Mouse (Mus musculus) brown adipose tissue, adult 24 weeks (tissue): ENCODE results near the gene Ak1. TPM values are rescaled to one million over a fixed set of nuclear protein-coding genes. Genes with fewer than 3 reads are reported as not detected.
A peak's percentile ranks its signal among the peaks of the same experiment; 100 is the strongest.

ENCODE experiments used
- H3K27ac ChIP-seq: fragments of 200-500 bp; replicated peaks from 2 replicates; pipeline ENCODE4 v1.5.1; 2012; ENCODE audit warnings: low read depth, mild to moderate bottlenecking, low read length
- H3K4me1 ChIP-seq: fragments of 200-500 bp; 2 replicates; pipeline ENCODE4 v1.6.1; 2012; ENCODE audit warnings: low read length, mixed read lengths; ENCODE audit not compliant: control insufficient read depth, insufficient read depth, insufficient read length
- H3K4me3 ChIP-seq: fragments of 200-500 bp; 2 replicates; pipeline ENCODE4 v1.5.1; 2012; ENCODE audit warnings: low read depth, mild to moderate bottlenecking, low read length, moderate library complexity; ENCODE audit not compliant: insufficient read depth
- polyA plus RNA-seq: library from polyadenylated mRNA; stranded (reverse); fragments of >200 nt; gene quantifications from 2 replicates; pipeline ENCODE4 v1.2.4, GENCODE M21; 2012; ENCODE audit not compliant: missing spikeins, insufficient read depth, insufficient read length

Gene Ak1
- polyA plus RNA-seq, 1 experiment = 87.5 TPM

- Histone ChIP-seq H3K4me3 (peak within 1 kb of the TSS; percentile 95), H3K27ac (peak within 1 kb of the TSS; percentile 100), H3K4me1 (peaks cover 32% of the 10 kb centered on the region)
These were observed 25.0 kb downstream of the Ak1 start, which contains the start of gene Eng for GRCm38 (mm10) chr2:32646379-32647056. Gene Eng (plus strand): TSS chr2:32646595.

GRCm38 (mm10) chr2:32647366-32647765, 25.8 kb downstream of the Ak1 start:
- peaks cover 28% of the 10 kb centered on the region for H3K4me1 ChIP-seq
- peak overlapping the region; percentile 95 for H3K4me3 ChIP-seq
- peak overlapping the region; percentile 100 for H3K27ac ChIP-seq

- peaks cover 25% of the 10 kb centered on the region for H3K4me1 ChIP-seq
- H3K4me3 ChIP-seq = peak overlapping the region; percentile 45
- peak overlapping the region; percentile 98 for H3K27ac ChIP-seq
These were observed 32.2 kb downstream of the Ak1 start for GRCm38 (mm10) chr2:32653764-32654163.

GRCm38 (mm10) chr2:32654743-32655393, 33.3 kb downstream of the Ak1 start:
- Histone ChIP-seq H3K4me1 (peaks cover 29% of the 10 kb centered on the region), H3K4me3 (peak overlapping the region; percentile 45), H3K27ac (peak overlapping the region; percentile 98)

- peak overlapping the region; percentile 98 for H3K27ac ChIP-seq
- peaks cover 29% of the 10 kb centered on the region for H3K4me1 ChIP-seq
- peak overlapping the region; percentile 45; the same call in 1 of the 2 replicates for H3K4me3 ChIP-seq
These were observed 33.8 kb downstream of the Ak1 start for GRCm38 (mm10) chr2:32655394-32655744.

GRCm38 (mm10) chr2:32655826-32656225, 34.3 kb downstream of the Ak1 start:
- Histone ChIP-seq H3K4me3 (peak overlapping the region; percentile 45; the same call in 1 of the 2 replicates), H3K27ac (peak overlapping the region; percentile 98), H3K4me1 (peaks cover 32% of the 10 kb centered on the region)

GRCm38 (mm10) chr2:32658873-32659272, 37.3 kb downstream of the Ak1 start:
- H3K4me3 ChIP-seq = no peak overlapping the region
- peaks cover 38% of the 10 kb centered on the region for H3K4me1 ChIP-seq
- H3K27ac ChIP-seq = peak overlapping the region; percentile 83

GRCm38 (mm10) chr2:32661509-32662107, 40.0 kb downstream of the Ak1 start:
- peak overlapping the region; percentile 87 for H3K27ac ChIP-seq
- no peak overlapping the region for H3K4me3 ChIP-seq
- H3K4me1 ChIP-seq = peaks cover 32% of the 10 kb centered on the region

GRCm38 (mm10) chr2:32662291-32662690, 40.7 kb downstream of the Ak1 start:
- H3K27ac ChIP-seq = peak overlapping the region; percentile 87
- H3K4me1 ChIP-seq = peaks cover 29% of the 10 kb centered on the region
- H3K4me3 ChIP-seq = no peak overlapping the region

- Histone ChIP-seq H3K4me1 (peaks cover 21% of the 10 kb centered on the region), H3K4me3 (no peak overlapping the region), H3K27ac (peak overlapping the region; percentile 22; the same call in 1 of the 2 replicates)
These were observed 43.8 kb downstream of the Ak1 start for GRCm38 (mm10) chr2:32665345-32665744.

GRCm38 (mm10) chr2:32665853-32666252, 44.3 kb downstream of the Ak1 start:
- H3K27ac ChIP-seq = peak overlapping the region; percentile 36; the same call in 1 of the 2 replicates
- H3K4me1 ChIP-seq = peaks cover 18% of the 10 kb centered on the region
- no peak overlapping the region for H3K4me3 ChIP-seq

GRCm38 (mm10) chr2:32667775-32668174, 46.2 kb downstream of the Ak1 start:
- peak overlapping the region; percentile 56 for H3K27ac ChIP-seq
- no peak overlapping the region for H3K4me3 ChIP-seq
- H3K4me1 ChIP-seq = peaks cover 3% of the 10 kb centered on the region; the same call in 1 of the 2 replicates

- H3K27ac ChIP-seq = peak overlapping the region; percentile 56
- H3K4me3 ChIP-seq = no peak overlapping the region
- peaks cover 3% of the 10 kb centered on the region; the same call in 1 of the 2 replicates for H3K4me1 ChIP-seq
These were observed 46.6 kb downstream of the Ak1 start for GRCm38 (mm10) chr2:32668176-32668575.

- Histone ChIP-seq H3K4me1 (peaks cover 3% of the 10 kb centered on the region; the same call in 1 of the 2 replicates), H3K27ac (no peak overlapping the region)
These were observed 48.3 kb downstream of the Ak1 start for GRCm38 (mm10) chr2:32669876-32670275.

GRCm38 (mm10) chr2:32671147-32671546, 49.6 kb downstream of the Ak1 start:
- H3K27ac ChIP-seq = no peak overlapping the region
- H3K4me1 ChIP-seq = peaks cover 2% of the 10 kb centered on the region; the same call in 1 of the 2 replicates
- H3K4me3 ChIP-seq = no peak overlapping the region

More at GRCm38 (mm10) chr2:32669876-32670275, 48.3 kb downstream of the Ak1 start:
- H3K4me3 ChIP-seq = no peak overlapping the region
